Mouse (Mus musculus): Measurements from ENCODE around the gene Clcn1.

DNA sequence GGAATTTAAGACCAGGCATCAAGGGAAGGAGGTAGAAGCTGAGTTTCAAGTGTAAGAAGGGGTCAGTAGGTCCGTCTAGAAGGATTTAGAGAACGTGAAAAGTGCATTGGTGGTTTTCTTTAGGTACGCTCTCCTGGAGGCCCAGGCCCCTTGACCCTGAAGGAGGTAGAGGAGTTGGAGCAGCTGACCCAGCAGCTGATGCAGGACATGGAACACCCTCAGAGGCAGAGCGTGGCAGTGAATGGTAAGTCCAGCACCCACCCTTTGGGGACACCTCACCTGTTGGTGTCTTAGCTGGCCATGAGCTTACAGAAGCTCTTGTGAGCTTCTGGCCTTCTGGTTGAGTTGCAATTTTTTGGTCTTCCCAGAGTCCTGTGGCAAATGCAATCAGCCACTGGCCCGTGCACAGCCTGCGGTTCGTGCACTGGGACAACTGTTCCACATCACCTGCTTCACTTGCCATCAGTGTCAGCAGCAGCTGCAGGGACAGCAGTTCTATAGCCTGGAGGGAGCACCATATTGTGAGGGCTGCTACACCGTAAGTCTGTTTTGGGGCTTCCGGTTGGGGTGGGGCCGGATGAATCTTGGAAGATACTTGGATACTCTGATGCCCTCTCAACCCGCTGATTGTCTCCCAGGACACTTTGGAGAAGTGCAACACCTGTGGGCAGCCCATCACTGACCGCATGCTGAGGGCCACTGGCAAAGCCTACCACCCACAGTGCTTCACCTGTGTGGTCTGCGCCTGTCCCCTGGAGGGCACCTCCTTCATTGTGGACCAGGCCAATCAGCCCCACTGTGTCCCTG lies 69.5 kb downstream of the Clcn1 start:
- TF ChIP-seq CTCF (IDR thresholded peaks at IDR 0.05; ENCODE audit: borderline replicate concordance, control insufficient read depth, extremely low read depth, insufficient read depth, low read length, poor library complexity) (no peak), POLR2A (IDR thresholded peaks at IDR 0.05; ENCODE audit: control insufficient read depth, extremely low read depth, insufficient read depth, low read length, poor library complexity) (no peak)

Data from thymus, adult 2 months (tissue).